Mouse (Mus musculus) ES-E14 (cell line): ENCODE measurements around the gene Mast1. TPM values are rescaled to one million over a fixed set of nuclear protein-coding genes. Genes with fewer than 3 reads are reported as not detected.

Experiments
- DNase-seq: peaks from one replicate; pipeline ENCODE4 v3.0.0-alpha.2; 2013; ENCODE audit warnings: low read depth, low spot score
- H3K27ac ChIP-seq: 2 replicates; pipeline ENCODE4 v1.5.1; 2012; ENCODE audit warnings: low read depth, mild to moderate bottlenecking, low read length, moderate library complexity, mixed read lengths; ENCODE audit not compliant: poor library complexity, insufficient read depth, severe bottlenecking
- H3K36me3 ChIP-seq: 2 replicates; pipeline ENCODE4 v1.6.1; 2012; ENCODE audit warnings: mild to moderate bottlenecking, low read length, moderate library complexity, mixed read lengths; ENCODE audit not compliant: control insufficient read depth, poor library complexity, insufficient read depth, severe bottlenecking
- H3K4me1 ChIP-seq, 2 experiments: fragments of 150-350 bp in 1 of 2; sonication (generic) in 1 of 2; 2 replicates each; pipeline ENCODE4 v1.6.1; 2012; ENCODE audit warnings: low read length in 2 of 2, mild to moderate bottlenecking in 1 of 2, mixed read lengths in 1 of 2; ENCODE audit not compliant: control insufficient read depth in 2 of 2, insufficient read depth in 2 of 2, poor library complexity in 1 of 2
- H3K4me3 ChIP-seq, 2 experiments: fragments of 150-350 bp in 1 of 2; sonication (generic) in 1 of 2; 2 replicates each; pipeline ENCODE4 v1.5.1; 2012; ENCODE audit warnings: low read length in 2 of 2, low read depth in 1 of 2, mild to moderate bottlenecking in 1 of 2, mixed read lengths in 1 of 2; ENCODE audit not compliant: insufficient read depth in 1 of 2, poor library complexity in 1 of 2, severe bottlenecking in 1 of 2
- H3K9ac ChIP-seq: 2 replicates; pipeline ENCODE4 v1.6.1; 2012; ENCODE audit warnings: low read depth, mild to moderate bottlenecking, low read length, mixed read lengths; ENCODE audit not compliant: poor library complexity, insufficient read depth, severe bottlenecking
- H3K9me3 ChIP-seq: fragments of 150-350 bp; sonication (generic); 2 replicates; pipeline ENCODE4 v1.6.1; 2012; ENCODE audit warnings: low read depth, mild to moderate bottlenecking, low read length; ENCODE audit not compliant: control insufficient read depth, insufficient read depth
- CHD2 ChIP-seq: IDR thresholded peaks from 2 replicates; pipeline ENCODE4 v1.6.1; 2014; ENCODE audit warnings: mild to moderate bottlenecking, low read depth, low read length, inconsistent platforms
- HCFC1 ChIP-seq: IDR thresholded peaks from 2 replicates; pipeline ENCODE4 v1.6.1; 2012; ENCODE audit warnings: low read length, inconsistent platforms, borderline replicate concordance; ENCODE audit not compliant: insufficient read depth
- MAFK ChIP-seq: IDR thresholded peaks from 2 replicates; pipeline ENCODE4 v1.6.1; 2014; ENCODE audit warnings: mild to moderate bottlenecking, low read depth, low read length, inconsistent platforms; ENCODE audit not compliant: insufficient read depth
- ZC3H11A ChIP-seq: IDR thresholded peaks from 2 replicates; pipeline ENCODE4 v1.6.1; 2012; ENCODE audit warnings: low read depth, mild to moderate bottlenecking, inconsistent platforms, low read length, borderline replicate concordance
- ZNF384 ChIP-seq: IDR thresholded peaks from 2 replicates; pipeline ENCODE4 v1.6.1; 2012; ENCODE audit warnings: low read depth, low read length, inconsistent platforms
- in situ Hi-C, 2 experiments: fragments of 600-800 bp; cut with MboI; formaldehyde crosslinking; loops; one replicate each; pipeline ENCODE4 v1.15.1; 2025; ENCODE audit warnings: low sequenced_read_pairs in 2 of 2, inconsistent platforms in 1 of 2; ENCODE audit not compliant: unreplicated experiment in 2 of 2
- total RNA-seq: library from RNA; depleted of rRNA; stranded (reverse); fragments of 300-350 nt; gene quantifications from 2 replicates; pipeline ENCODE4 v1.2.3, GENCODE M21; 2012

The Mast1 gene
- total RNA-seq, 1 experiment, result 1.4 TPM

GRCm38 (mm10) chr8:84901752-84902151 lies 35.4 kb downstream of the Mast1 start, which contains the start of gene Klf1:
Gene Klf1 (plus strand): TSS chr8:84901928.
- Histone ChIP-seq H3K27ac (no peak within 1 kb of the TSS), H3K36me3 (no peaks in the 10 kb centered on the region; the same call in 1 of the 2 replicates)
- TF ChIP-seq ZC3H11A, result no peak
- TF ChIP-seq ZNF384, result no peak
- TF ChIP-seq CHD2, result no peak
- no peak for TF ChIP-seq MAFK
- no peak for TF ChIP-seq HCFC1

GRCm38 (mm10) chr8:84901071-84901470 lies 36.1 kb downstream of the Mast1 start:
- H3K9me3 ChIP-seq, result no peaks in the 10 kb centered on the region
- no peaks in the 10 kb centered on the region; the same call in 1 of the 2 replicates for H3K36me3 ChIP-seq
- no peak for TF ChIP-seq CHD2
- no peak for TF ChIP-seq HCFC1
- no peak for TF ChIP-seq ZC3H11A
- no peak for TF ChIP-seq MAFK
- no peak for TF ChIP-seq ZNF384
- in situ Hi-C loops, result no loop called here
- peaks cover 0 to 6% of the 10 kb centered on the region in 2 experiments; a peak in 1 of 4 replicates for H3K4me1 ChIP-seq
- H3K4me3 ChIP-seq, result no peak overlapping the region
- H3K9ac ChIP-seq, result no peak overlapping the region
- H3K27ac ChIP-seq, result no peak overlapping the region
- DNase-seq, result no peak

More at GRCm38 (mm10) chr8:84901752-84902151, 35.4 kb downstream of the Mast1 start, which contains the start of gene Klf1:
- Histone ChIP-seq H3K4me3 (peak within 1 kb of the TSS; percentile 95 to 96), H3K4me1 (peaks cover 0 to 6% of the 10 kb centered on the region in 2 experiments; a peak in 1 of 4 replicates), H3K9me3 (no peaks in the 10 kb centered on the region), H3K9ac (peak within 1 kb of the TSS; percentile 87)
- DNase-seq, result no peak
- in situ Hi-C loops, result no loop called here

- H3K9me3 ChIP-seq, result no peaks in the 10 kb centered on the region
- H3K36me3 ChIP-seq, result peaks cover 3% of the 10 kb centered on the region; the same call in 1 of the 2 replicates
- H3K9ac ChIP-seq, result no peak overlapping the region
- in situ Hi-C loops, result no loop called here
- TF ChIP-seq HCFC1 (no peak), ZNF384 (no peak), CHD2 (no peak), ZC3H11A (no peak), MAFK (no peak)
- H3K4me1 ChIP-seq, result no peaks in the 10 kb centered on the region; a peak in 1 of 4 replicates
- no peak for DNase-seq
- no peak overlapping the region for H3K27ac ChIP-seq
- no peak overlapping the region for H3K4me3 ChIP-seq
Observed at GRCm38 (mm10) chr8:84895963-84896362, 41.2 kb downstream of the Mast1 start.

DNA sequence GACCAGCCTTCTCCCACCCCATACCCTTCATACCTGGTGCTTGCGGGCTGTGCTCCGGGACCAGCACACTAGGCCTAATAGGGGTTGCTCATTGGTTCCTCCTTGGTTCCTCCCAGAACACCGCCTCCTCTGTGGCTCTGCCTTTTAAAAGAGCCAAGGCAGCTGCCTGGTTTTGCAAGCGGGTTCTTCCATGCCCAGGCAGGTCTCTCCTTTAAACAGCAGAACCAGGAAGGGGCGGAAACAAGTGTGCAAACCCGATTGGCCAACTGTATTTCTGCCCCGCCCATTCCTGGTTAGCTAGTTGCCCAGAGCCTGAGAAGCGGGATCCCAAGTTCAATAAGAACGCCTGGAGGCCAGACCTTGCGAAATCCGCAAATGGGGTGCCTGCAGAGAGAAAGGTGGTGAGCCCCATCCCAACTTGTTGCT lies 43.4 kb downstream of the Mast1 start, which contains the start of gene Gcdh:
TSS of gene Gcdh (minus strand) at position 213 of the 426 bp plus-strand sequence.
- H3K9me3 ChIP-seq, result no peaks in the 10 kb centered on the region
- no peaks in the 10 kb centered on the region; a peak in 1 of 4 replicates for H3K4me1 ChIP-seq
- no peak for TF ChIP-seq ZC3H11A
- TF ChIP-seq ZNF384, result no peak
- no peak for TF ChIP-seq HCFC1
- TF ChIP-seq CHD2, result no peak
- no peak for TF ChIP-seq MAFK
- H3K4me3 ChIP-seq, result peak within 1 kb of the TSS; percentile 72 to 88
- in situ Hi-C loops, result no loop called here
- H3K36me3 ChIP-seq, result peaks cover 11% of the 10 kb centered on the region; the same call in 1 of the 2 replicates
- DNase-seq, result peak; percentile 95
- H3K9ac ChIP-seq, result peak within 1 kb of the TSS; percentile 77
- no peak within 1 kb of the TSS for H3K27ac ChIP-seq
